Mouse (Mus musculus) ES-E14 (cell line): ENCODE measurements around the gene Plpp3.

Source experiments
- HCFC1 ChIP-seq: IDR thresholded peaks from 2 replicates; pipeline ENCODE4 v1.6.1; 2012; ENCODE audit warnings: low read length, inconsistent platforms, borderline replicate concordance; ENCODE audit not compliant: insufficient read depth
- ZC3H11A ChIP-seq: IDR thresholded peaks from 2 replicates; pipeline ENCODE4 v1.6.1; 2012; ENCODE audit warnings: low read depth, mild to moderate bottlenecking, inconsistent platforms, low read length, borderline replicate concordance
- ZNF384 ChIP-seq: IDR thresholded peaks from 2 replicates; pipeline ENCODE4 v1.6.1; 2012; ENCODE audit warnings: low read depth, low read length, inconsistent platforms

- TF ChIP-seq HCFC1 (no peak), ZC3H11A (no peak), ZNF384 (no peak)
Observed at GRCm38 (mm10) chr4:105109199-105109989, 47.8 kb upstream of the Plpp3 start, which contains the start of gene Prkaa2.
